Comparison of ENCODE assay signal across 21 mouse cellular contexts in the genomic region with DNA sequence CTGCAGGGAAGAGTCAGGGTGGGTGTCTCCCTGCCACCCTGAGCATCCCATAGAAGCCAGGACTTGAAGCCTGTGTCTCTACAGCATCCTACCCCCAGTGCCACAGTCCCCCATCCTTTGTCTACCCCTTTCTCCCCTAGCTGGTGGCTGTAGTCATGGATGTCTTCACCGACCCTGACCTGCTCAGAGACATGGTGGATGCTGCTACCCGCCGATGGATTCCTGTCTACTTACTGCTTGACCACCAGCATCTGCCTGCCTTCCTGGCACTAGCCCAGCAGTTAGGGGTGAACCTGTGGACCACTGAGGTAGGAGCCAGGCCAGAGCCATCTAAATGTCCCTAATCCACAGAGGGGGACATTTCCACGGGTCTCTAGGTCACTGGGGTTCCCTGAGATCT. TPM values are rescaled to one million over a fixed set of nuclear protein-coding genes. Genes with fewer than 3 reads are reported as not detected.
DNase-seq lines count a peak whose midpoint lies in the region; ATAC-seq and TF ChIP-seq lines count a peak whose summit lies in the region.
"Had no signal": no experiment of that assay in that cellular context is flagged by ENCODE, and none has a peak within 500 bp of the region (broad histone marks: within the 10 kb centered on the region; RNA-seq: fewer than 3 reads in every experiment).

No protein-coding gene starts in this region.

- TF ChIP-seq CTCF in midbrain, postnatal 0 days (IDR thresholded peaks at IDR 0.05): no peak
- TF ChIP-seq CTCF in intestine, postnatal 0 days (IDR thresholded peaks at IDR 0.05; ENCODE audit: low read depth): no peak

- H3K9me3 ChIP-seq in midbrain, postnatal 0 days (ENCODE audit: low read length): no peaks in the 10 kb centered on the region
- H3K9me3 ChIP-seq in midbrain, embryonic 10.5 days (replicated peaks): no peaks in the 10 kb centered on the region
- no peaks in the 10 kb centered on the region for H3K9me3 ChIP-seq in intestine, postnatal 0 days (ENCODE audit: control insufficient read depth)
- H3K9me3 ChIP-seq: embryonic facial prominence, embryonic 10.5 days; forebrain, embryonic 15.5 days; G1E; heart, embryonic 10.5 days had no signal

- peak; percentile 39 for DNase-seq in cerebellum, adult 9-11 months
- no peak for DNase-seq in cerebellum, postnatal 14 days
- no peak for DNase-seq in midbrain, postnatal 0 days (ENCODE audit: low spot score)
- no peak for DNase-seq in midbrain, embryonic 10.5 days (ENCODE audit: low spot score)
- DNase-seq in lung, adult 18-20 months: no peak
- DNase-seq: adrenal gland, adult 8-10 months; cerebellum, adult 8-10 months; heart, adult 18-20 months; heart, postnatal 10 days; kidney, adult 11 months had no signal

- WGBS in midbrain, postnatal 0 days: 95% methylated on average over 4 of the region's 4 CpGs
- WGBS in midbrain, embryonic 10.5 days: 94% methylated on average over 4 of the region's 4 CpGs
- 86% methylated on average over 4 of the region's 4 CpGs for WGBS in intestine, postnatal 0 days

- no peaks in the 10 kb centered on the region for H3K27me3 ChIP-seq in midbrain, postnatal 0 days (ENCODE audit: insufficient read depth, low read length)
- no peaks in the 10 kb centered on the region for H3K27me3 ChIP-seq in midbrain, embryonic 10.5 days (ENCODE audit: low read depth, poor library complexity, severe bottlenecking)
- no peaks in the 10 kb centered on the region for H3K27me3 ChIP-seq in intestine, postnatal 0 days (replicated peaks; ENCODE audit: control insufficient read depth, insufficient read depth, low read length)
- H3K27me3 ChIP-seq: forebrain, embryonic 15.5 days had no signal

- no peak for ATAC-seq in midbrain, postnatal 0 days (ENCODE audit: low FRiP score)
- no peak for ATAC-seq in intestine, postnatal 0 days
- ATAC-seq: forebrain, embryonic 15.5 days had no signal

- H3K9ac ChIP-seq in midbrain, postnatal 0 days (replicated peaks; ENCODE audit: low read length, poor library complexity, severe bottlenecking): 0 out of 2 replicates have a peak overlapping the region, but pooled peaks have one; percentile 33
- H3K9ac ChIP-seq in intestine, postnatal 0 days (ENCODE audit: low read depth, low read length): no peak overlapping the region
- H3K9ac ChIP-seq: forebrain, embryonic 15.5 days; hindbrain, embryonic 14.5 days had no signal

- peaks cover 48% of the 10 kb centered on the region for H3K36me3 ChIP-seq in midbrain, postnatal 0 days (ENCODE audit: insufficient read depth, low read length)
- H3K36me3 ChIP-seq in midbrain, embryonic 10.5 days: peaks cover 95% of the 10 kb centered on the region
- peaks cover 52% of the 10 kb centered on the region for H3K36me3 ChIP-seq in intestine, postnatal 0 days (ENCODE audit: control insufficient read depth, insufficient read depth)

- no peak overlapping the region for H3K4me2 ChIP-seq in midbrain, postnatal 0 days (ENCODE audit: low read depth, low read length, poor library complexity, severe bottlenecking)
- peak overlapping the region; percentile 57; the same call in 1 of the 2 replicates for H3K4me2 ChIP-seq in intestine, postnatal 0 days (replicated peaks; ENCODE audit: low read depth)
- H3K4me2 ChIP-seq: forebrain, embryonic 15.5 days; hindbrain, embryonic 14.5 days had no signal

- peaks cover 3% of the 10 kb centered on the region; the same call in 1 of the 2 replicates for H3K4me1 ChIP-seq in midbrain, postnatal 0 days (ENCODE audit: insufficient read depth, low read length)
- peaks cover 32% of the 10 kb centered on the region for H3K4me1 ChIP-seq in midbrain, embryonic 10.5 days
- H3K4me1 ChIP-seq in intestine, postnatal 0 days (replicated peaks; ENCODE audit: control insufficient read depth, insufficient read depth, low read length): 0 out of 2 replicates have a peak, but pooled peaks cover 2% of the 10 kb centered on the region

- no peak overlapping the region for H3K4me3 ChIP-seq in midbrain, postnatal 0 days (ENCODE audit: low read depth, low read length)
- H3K4me3 ChIP-seq in midbrain, embryonic 10.5 days: no peak overlapping the region
- H3K4me3 ChIP-seq in intestine, postnatal 0 days (ENCODE audit: low read depth, low read length): no peak overlapping the region
- H3K4me3 ChIP-seq: forebrain, embryonic 15.5 days; heart, embryonic 10.5 days had no signal

- H3K27ac ChIP-seq in midbrain, postnatal 0 days (ENCODE audit: low read depth, low read length): no peak overlapping the region
- H3K27ac ChIP-seq in midbrain, embryonic 10.5 days (replicated peaks): no peak overlapping the region
- peak overlapping the region; percentile 86; the same call in 1 of the 2 replicates for H3K27ac ChIP-seq in intestine, postnatal 0 days (ENCODE audit: low read depth, low read length)
- H3K27ac ChIP-seq: embryonic facial prominence, embryonic 10.5 days; forebrain, embryonic 15.5 days; heart, embryonic 10.5 days; hindbrain, embryonic 14.5 days had no signal

RNA-seq across cellular contexts. Expression of gene Fam83e, which starts 2.3 kb away (rescaled TPM):
- 0.14 TPM in 1 of 2 replicates, not detected in the other for total RNA-seq in midbrain, postnatal 0 days (2014; rRNA removed)
- polyA plus RNA-seq in midbrain, postnatal 0 days (2015; fragmentation: Nextera tagmentation; extraction: Ambion mirVana): 0.16 and 0.25 TPM in 2 replicates
- polyA plus RNA-seq in midbrain, embryonic 10.5 days (2016; fragmentation: Nextera tagmentation; extraction: Ambion mirVana): 1.7 and 2.0 TPM in 2 replicates
- polyA plus RNA-seq in intestine, postnatal 0 days (2015; fragmentation: Nextera tagmentation; extraction: Ambion mirVana): 16.6 and 16.7 TPM in 2 replicates

RNA-seq across cellular contexts. Expression of gene Spaca4, which starts 2.3 kb away (rescaled TPM):
- not detected in 2 replicates for total RNA-seq in midbrain, postnatal 0 days (2014; rRNA removed)
- not detected in 2 replicates for polyA plus RNA-seq in midbrain, postnatal 0 days (2015; fragmentation: Nextera tagmentation; extraction: Ambion mirVana)
- not detected in 2 replicates for polyA plus RNA-seq in midbrain, embryonic 10.5 days (2016; fragmentation: Nextera tagmentation; extraction: Ambion mirVana)
- polyA plus RNA-seq in intestine, postnatal 0 days (2015; fragmentation: Nextera tagmentation; extraction: Ambion mirVana): 0.17 and 0.22 TPM in 2 replicates
- total RNA-seq: adrenal gland, adult 8-10 months; G1E; gastrocnemius, adult 8-10 months; gastrocnemius, postnatal 36 days; heart, adult 18-20 months; heart, postnatal 10 days; hematopoietic stem cell, adult 5-6 weeks had no signal
- polyA plus RNA-seq: embryonic facial prominence, embryonic 14.5 days; forebrain, embryonic 15.5 days; G1E; heart, embryonic 10.5 days; heart, embryonic 14.5 days; hindbrain, embryonic 14.5 days had no signal

RNA-seq across cellular contexts. Expression of gene Sphk2, which starts 5.5 kb away (rescaled TPM):
- total RNA-seq in midbrain, postnatal 0 days (2014; rRNA removed): 22.4 and 23.5 TPM in 2 replicates
- polyA plus RNA-seq in midbrain, postnatal 0 days (2015; fragmentation: Nextera tagmentation; extraction: Ambion mirVana): 15.8 and 18.1 TPM in 2 replicates
- 32.3 and 32.8 TPM in 2 replicates for polyA plus RNA-seq in midbrain, embryonic 10.5 days (2016; fragmentation: Nextera tagmentation; extraction: Ambion mirVana)
- 55.1 and 55.9 TPM in 2 replicates for polyA plus RNA-seq in intestine, postnatal 0 days (2015; fragmentation: Nextera tagmentation; extraction: Ambion mirVana)

RNA-seq across cellular contexts. Expression of gene Rpl18, which starts 8.0 kb away (rescaled TPM):
- 801 and 989 TPM in 2 replicates for total RNA-seq in midbrain, postnatal 0 days (2014; rRNA removed)
- polyA plus RNA-seq in midbrain, postnatal 0 days (2015; fragmentation: Nextera tagmentation; extraction: Ambion mirVana): 473 and 492 TPM in 2 replicates
- 965 and 1,116 TPM in 2 replicates for polyA plus RNA-seq in midbrain, embryonic 10.5 days (2016; fragmentation: Nextera tagmentation; extraction: Ambion mirVana)
- polyA plus RNA-seq in intestine, postnatal 0 days (2015; fragmentation: Nextera tagmentation; extraction: Ambion mirVana): 708 and 740 TPM in 2 replicates

RNA-seq across cellular contexts. Expression of gene Dbp, which starts 18.4 kb away (rescaled TPM):
- total RNA-seq in midbrain, postnatal 0 days (2014; rRNA removed): 8.4 and 9.6 TPM in 2 replicates
- polyA plus RNA-seq in midbrain, postnatal 0 days (2015; fragmentation: Nextera tagmentation; extraction: Ambion mirVana): 4.6 and 4.8 TPM in 2 replicates
- 2.1 and 2.9 TPM in 2 replicates for polyA plus RNA-seq in midbrain, embryonic 10.5 days (2016; fragmentation: Nextera tagmentation; extraction: Ambion mirVana)
- polyA plus RNA-seq in intestine, postnatal 0 days (2015; fragmentation: Nextera tagmentation; extraction: Ambion mirVana): 6.9 and 8.6 TPM in 2 replicates
